Mouse (Mus musculus): Measurements from ENCODE around the gene Elk4.

Elk4 gene

DNA sequence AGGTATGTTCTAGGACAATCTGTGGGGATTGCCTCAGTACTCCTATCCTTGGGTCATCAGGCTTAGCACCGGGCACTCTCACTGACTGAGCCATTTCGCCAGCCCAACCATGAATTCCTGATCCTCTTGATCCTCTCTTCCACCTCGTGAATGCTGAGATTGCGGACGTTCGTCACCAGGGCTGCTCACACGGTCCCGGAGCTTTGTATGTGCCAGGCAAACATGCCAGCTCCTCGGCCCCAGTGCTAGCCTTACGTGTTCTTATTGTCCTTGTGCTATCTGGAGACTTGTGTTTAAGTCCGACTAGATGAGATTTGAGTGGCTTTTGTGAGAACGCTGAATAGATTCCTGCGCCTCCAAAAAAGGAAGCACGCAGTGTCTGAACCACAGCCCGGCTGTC, 20.0 kb upstream of the Elk4 start:
- no peak for DNase-seq

GRCm38 (mm10) chr1:131989476-131989875, 17.9 kb upstream of the Elk4 start:
- no peak for DNase-seq

DNA sequence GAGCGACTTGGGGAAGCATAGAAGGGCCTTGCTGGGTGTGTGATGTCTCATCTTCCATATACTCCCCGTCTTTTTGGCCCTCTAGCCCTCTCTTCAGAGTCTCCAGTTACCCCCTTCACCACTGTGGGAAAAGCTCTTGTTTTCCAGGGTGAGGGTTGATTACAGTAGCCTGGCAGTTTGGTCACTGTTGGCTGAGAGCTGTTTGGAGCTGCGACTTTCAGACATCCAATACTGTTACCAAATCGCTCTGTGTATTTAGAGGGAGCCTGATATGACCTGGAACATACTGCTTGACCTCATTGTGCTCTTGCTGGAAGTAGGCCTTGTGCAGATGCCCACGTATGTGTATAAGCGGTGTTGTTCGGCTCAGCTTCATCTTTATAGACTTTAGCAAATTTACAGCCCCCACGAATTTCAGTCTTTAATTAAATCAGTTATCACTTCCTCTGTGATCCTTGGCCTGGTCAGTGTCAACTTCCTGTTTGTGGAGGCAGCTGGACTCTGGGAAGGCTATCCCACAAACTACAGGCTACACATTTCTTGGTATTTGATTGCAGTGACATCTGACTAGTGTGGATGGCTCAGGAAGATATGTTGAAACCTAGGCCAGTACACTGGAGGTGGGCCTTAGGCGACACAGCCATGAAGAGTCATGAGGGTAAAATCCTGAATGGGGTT, 17.2 kb upstream of the Elk4 start:
- no peak for DNase-seq

GRCm38 (mm10) chr1:131992561-131993001, 14.8 kb upstream of the Elk4 start:
- peak; percentile 49 to 66 for DNase-seq

- no peak for DNase-seq
Observed at GRCm38 (mm10) chr1:131993169-131994040, 14.0 kb upstream of the Elk4 start.

DNA sequence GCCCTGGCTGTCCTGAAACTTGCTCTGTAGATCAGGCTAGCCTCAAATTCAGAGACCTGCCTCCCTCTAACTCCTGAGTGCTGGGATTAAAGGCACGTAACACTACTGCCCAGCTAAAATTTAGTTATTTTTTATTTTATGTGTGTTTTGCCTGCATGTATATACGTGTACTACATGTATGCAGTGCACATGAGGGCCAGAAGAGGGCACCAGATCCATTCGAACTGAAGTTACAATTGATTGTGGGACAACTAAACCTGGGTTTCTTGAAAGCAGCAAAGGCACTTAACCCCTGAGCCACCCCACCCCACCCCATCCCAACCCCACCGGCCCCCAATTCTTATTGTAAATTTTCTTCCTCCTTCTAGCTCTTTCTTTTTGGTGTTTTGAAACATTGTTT, 12.3 kb upstream of the Elk4 start:
- peak; percentile 60 to 64 for DNase-seq

DNA sequence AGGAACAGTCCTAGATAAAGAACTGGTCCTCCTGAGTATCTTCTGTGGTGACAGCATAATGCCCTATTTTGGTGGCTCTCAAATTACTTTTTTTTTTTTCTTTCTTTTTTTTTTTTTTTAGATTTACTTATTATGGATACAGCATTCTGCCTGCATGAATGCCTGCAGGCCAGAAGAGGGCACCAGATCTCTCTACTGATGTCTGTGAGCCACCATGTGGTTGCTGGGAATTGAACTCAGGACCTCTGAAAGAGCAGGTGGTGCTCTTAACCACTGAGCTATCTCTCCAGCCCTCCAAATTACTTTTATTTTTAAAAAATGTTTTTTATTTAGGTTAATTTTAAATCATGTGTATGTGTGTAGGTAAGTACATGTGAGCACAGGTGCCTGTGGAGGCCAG, 6.9 kb upstream of the Elk4 start:
- no peak for DNase-seq

- DNase-seq = no peak
Observed at GRCm38 (mm10) chr1:132001880-132002330, 5.5 kb upstream of the Elk4 start.

- no peak for DNase-seq
Observed at GRCm38 (mm10) chr1:132003111-132003510, 4.3 kb upstream of the Elk4 start.

DNA sequence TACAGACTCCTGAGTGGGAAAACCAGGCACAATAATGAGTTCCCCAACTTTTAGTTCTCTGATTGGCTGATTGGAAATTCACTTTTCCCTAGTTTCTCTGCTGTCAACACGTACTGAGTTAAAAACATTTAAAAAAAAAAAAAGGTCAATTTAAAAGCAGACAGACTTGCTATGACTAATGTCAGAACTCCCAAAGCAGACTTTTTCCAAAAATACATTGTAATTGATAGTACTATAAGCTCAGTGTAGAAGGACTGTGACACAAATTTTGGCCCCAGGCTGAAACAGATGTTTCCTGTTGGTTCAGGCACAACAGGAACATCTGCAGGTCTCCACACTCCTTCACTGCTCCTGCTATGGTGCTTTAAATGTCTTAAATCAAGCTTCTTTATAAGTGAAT, 3.6 kb upstream of the Elk4 start:
- DNase-seq = no peak

DNA sequence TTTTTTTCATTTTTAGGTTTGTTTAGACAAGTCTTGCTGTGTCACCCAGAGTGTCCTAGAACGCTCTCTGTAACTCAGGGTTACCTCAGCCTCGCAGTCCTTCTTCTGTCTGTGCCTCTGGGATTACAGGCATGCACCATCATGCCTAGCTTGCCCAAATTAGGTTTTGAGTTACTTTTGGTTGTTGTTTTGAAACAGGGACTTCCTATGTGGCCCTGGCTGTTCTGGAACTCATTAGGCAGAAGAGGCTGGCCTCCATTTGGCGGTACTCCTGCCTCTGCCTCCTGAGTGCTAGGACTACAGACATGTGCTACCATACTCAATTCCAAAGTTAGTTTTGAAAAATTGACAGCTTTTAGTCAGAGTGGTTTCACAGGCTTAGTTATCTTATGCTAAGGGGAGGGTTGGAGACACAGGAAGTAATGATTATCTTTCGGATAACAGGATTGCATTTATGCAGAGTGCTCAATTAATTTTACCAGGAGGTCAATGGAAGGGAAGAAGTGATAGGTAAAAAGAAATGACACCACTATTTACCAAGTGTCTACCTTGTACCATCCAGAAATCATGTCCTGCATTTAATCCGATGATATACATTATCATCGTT, 2.7 kb upstream of the Elk4 start:
- no peak for DNase-seq

GRCm38 (mm10) chr1:132005466-132005865, 1.9 kb upstream of the Elk4 start:
- DNase-seq = no peak

GRCm38 (mm10) chr1:132006046-132006445, 1.4 kb upstream of the Elk4 start:
- no peak for DNase-seq

- no peak for DNase-seq
Observed at GRCm38 (mm10) chr1:132006721-132007120, 686 bp upstream of the Elk4 start.

DNA sequence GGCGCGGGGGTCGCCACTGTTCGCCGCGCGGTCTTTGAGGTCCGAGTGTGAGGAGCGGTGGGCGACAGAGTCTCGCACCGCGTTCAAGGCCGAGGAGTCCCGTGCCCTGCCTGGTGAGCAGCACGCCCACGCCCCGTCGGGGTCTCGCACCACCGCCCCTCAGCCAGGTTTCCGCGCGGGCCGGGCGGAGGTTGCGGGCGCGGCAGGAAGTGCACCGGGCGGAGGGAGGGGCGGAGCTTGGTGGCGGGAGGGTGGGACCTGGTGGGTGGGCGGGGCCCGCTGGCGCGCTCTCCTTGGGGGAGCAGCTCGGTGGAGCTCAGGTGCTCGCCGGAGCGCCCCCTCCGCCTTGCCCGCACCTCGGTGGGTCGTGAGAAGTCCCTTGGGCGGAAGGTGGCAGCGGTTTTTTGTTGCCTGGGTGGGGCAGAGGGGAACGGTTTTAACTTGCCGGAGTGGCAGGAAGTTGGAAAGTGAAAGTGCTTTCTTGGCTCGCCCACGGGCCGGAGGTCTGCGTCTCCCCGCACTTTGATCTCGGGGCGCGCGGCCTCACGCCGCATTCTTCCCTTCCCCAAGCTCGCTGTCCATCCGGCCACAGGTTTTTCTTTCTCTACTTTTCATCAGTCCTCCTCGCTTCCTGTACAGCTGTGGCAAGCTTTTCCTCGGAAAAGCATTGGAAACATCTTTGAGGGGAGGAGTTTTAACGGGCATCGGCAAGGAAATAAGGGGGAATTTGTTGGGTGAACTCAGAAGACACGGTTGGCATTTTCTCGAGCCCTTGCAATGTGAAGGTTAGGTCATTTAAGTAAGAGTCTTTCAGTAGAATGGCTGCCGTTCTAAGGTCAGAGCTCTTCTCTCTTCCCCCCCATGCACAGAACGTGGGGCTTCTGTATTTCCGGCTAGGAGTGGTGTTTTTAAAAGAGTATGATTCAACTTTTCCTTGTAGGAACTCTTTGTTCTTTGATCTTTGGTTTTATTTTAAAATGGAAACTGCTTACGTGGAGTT, 721 bp downstream of the Elk4 start:
- peak; percentile 79 to 87 for DNase-seq

DNA sequence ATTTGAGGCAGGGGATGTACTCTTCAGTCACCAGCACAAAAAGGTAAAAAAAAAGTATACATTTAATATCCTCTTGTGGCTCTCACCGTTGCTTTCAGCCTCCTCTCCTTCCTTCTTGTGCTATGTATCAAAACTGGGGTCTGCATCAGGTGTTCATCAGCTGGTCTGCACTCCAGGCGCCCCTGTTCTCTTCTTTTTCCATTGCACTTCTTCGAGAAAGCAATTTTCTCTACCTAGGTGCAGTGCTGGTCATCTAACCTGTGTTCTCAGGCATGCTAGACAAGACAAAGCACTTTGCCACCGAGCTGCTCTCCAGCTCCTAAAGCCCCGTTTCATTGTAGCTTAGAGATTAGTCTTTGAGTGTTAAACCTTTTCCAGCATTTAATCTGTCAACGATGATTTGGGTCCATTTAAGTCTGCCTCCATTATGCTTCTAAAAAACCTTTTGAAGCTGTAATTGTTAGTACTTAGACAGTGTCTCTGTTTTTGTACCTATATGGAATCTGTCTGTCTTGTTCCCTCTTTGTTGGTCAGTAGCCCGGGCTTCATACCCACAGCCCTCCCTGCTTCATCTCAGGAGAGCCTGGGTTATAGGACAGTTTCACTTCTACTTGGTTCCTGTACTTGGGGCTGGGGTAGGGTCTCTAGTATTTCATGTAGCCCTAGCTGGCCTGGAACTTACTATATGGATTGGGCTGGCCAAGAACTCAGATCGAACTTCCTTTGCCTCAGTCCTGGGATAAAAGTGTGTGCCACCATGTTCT, 1.7 kb downstream of the Elk4 start:
- DNase-seq = no peak

DNA sequence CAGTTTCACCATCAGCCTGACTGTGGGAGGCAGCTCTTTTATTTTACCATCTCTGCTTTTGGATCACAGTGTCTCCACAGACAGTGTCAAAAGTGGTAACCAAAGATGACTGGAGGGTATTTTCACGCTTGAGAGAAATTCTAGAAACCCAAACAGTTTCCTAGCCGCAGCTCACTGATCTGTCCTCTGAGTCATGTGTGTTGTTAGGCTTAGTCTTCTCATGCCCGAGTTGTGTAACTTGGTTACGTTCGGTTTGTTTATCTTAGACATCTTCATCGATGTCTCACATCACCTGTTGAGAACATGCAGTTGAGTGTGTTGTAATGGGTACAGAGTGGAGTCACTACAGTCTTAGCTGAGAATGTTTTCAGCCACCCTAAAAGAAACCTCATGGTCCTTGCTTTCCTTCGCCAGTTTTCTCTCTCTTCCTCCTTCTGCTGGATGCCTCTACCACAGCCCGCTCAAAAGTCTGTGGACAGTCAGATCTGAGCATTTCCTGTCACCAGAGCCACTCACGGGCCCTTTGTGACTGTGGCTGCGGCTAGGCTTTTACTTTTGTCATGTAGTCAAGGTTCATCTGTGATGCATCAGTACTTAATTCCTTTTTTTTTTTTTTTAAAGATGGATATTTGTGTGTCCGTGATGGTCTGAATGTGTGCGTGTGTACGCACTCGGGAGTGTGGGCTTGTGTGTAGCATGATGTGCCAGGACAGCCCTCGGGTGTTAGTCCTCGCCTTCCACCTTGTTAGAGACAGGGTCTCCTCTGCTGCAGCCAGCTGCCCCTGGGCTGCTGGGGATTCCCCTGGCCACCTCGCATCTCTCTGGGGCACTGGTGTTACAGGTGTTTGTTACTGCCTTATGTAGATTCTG, 3.5 kb downstream of the Elk4 start:
- DNase-seq = no peak

DNA sequence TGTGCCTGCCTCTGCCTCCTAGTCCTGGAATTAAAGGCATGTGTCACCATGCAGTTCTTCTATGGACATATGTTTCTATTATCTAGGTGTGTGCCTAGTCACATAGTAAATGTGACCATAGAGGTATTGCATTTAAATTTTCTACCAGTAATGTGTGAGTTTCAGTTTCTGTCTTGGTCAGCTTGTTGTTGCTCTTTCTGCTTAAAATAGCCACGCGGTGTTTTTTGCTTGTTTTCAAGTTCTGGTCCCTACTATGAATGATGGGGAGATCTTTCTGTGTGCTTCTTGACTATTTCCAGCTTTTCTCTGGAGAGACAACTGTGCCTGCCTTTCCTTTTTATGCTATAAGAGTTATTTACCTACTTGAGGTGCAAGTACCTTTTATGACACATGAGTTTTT, 4.4 kb downstream of the Elk4 start:
- DNase-seq = no peak

GRCm38 (mm10) chr1:132012861-132013260, 5.5 kb downstream of the Elk4 start:
- DNase-seq = no peak

- DNase-seq = no peak
Observed at GRCm38 (mm10) chr1:132014800-132015199, 7.4 kb downstream of the Elk4 start.

GRCm38 (mm10) chr1:132016691-132017090, 9.3 kb downstream of the Elk4 start:
- DNase-seq = no peak
